Mouse (Mus musculus) left cerebral cortex, postnatal 10 days (tissue): ENCODE data around the gene Alk. TPM values are rescaled to one million over a fixed set of nuclear protein-coding genes. Genes with fewer than 3 reads are reported as not detected.
"Not testable (repeated sequence)": the region's sequence is repeated elsewhere in the genome, so short reads cannot be mapped to it uniquely, and the experiment has no call there.

ENCODE experiments used
- DNase-seq, 2 experiments: peaks; one replicate each; pipeline ENCODE4 v3.0.0; 2021 to 2022; ENCODE audit warnings: low spot score in 2 of 2, mixed read lengths in 1 of 2; ENCODE audit errors: extremely low spot score in 1 of 2
- intact Hi-C: fragments of 180-260 bp; cut with DNase I; formaldehyde crosslinking; loops from one replicate; pipeline ENCODE4 v1.15.1; 2025
- total RNA-seq, 2 experiments: library from RNA; stranded (reverse); gene quantifications; 2 replicates each; pipeline ENCODE4 v1.2.3; 2021

Alk gene
- total RNA-seq, 2 experiments from 2014 or later: 8.3 to 9.1 TPM

DNA sequence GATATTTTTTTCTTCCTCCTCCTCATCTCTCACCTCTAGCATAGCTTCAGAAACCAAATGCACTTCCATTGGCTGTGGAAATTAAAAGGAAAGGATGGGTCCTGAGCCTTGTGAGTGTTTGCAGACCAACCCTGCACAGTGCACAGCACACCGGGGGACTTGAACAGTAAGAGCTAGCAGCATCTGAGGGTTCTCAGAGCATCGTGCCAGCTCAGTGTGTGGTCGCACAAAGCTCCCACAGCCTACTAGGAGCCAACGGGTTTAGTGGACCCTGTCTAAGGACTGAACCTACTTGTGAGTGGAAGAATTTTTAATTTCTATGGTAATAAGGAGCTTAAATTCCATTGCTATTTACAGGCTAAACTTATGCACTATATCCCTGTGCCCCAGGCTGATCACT is 58.2 kb downstream of the Alk start:
- intact Hi-C loops: no loop called here
- no peak for DNase-seq

DNA sequence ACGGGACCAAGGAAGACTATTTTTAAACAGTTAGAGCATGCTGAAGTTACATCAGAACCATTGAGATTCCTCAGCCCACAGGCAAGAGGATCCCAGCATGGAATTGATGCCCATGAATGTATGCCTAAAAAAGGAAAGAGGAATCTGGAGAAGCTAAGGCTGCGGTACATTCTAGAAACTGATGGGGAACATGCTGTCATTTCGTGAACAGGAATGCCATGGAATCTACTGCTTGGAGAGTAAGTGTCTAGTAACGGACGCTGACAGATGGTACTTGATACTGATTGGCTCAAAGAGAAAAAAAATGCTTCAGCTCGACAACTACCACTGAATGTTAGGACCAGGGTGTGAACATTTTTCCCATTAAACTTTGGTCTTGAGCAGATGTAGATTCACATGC is 69.1 kb downstream of the Alk start:
- intact Hi-C loops: no loop called here
- DNase-seq: no peak

DNA sequence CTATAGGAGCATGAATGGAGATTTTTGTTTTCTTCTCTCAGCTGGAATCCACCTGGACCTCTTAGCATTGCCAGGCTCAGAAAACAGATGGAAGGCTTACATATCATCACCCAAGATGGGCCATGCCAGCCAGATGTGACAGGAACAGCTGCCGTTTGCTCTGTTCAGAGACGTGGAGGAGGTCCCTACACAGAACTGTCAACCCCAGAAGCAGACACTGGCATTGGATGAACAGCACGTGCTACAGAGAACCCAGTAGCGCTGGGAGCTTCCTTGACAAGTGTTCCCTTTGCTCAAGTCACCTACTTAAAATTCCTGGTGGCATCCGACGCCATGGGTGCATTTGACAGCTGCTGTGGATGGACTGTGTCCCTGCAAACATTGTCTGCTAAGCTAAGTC is 72.2 kb downstream of the Alk start:
- no peak for DNase-seq
- intact Hi-C loops: no loop called here

DNA sequence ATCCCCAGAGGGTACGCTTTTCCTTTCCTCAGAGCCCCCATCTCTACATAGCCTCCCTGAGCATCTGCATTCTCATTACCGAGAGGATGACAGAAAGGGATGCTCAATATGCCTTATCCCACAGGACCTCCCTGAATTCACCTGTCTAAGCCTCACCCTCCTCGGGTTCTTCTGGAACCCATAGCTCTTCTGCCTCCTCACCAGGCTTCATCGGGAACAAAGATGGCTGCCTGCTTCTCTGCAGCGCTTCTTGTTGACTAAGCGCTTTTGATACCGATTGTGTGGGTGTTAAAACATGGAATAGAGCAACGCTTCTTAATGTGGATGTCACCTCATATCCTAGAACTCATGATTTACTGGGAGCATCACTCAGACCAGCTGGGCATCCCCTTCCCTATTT is 75.9 kb downstream of the Alk start:
- no peak for DNase-seq
- intact Hi-C loops: no loop called here

DNA sequence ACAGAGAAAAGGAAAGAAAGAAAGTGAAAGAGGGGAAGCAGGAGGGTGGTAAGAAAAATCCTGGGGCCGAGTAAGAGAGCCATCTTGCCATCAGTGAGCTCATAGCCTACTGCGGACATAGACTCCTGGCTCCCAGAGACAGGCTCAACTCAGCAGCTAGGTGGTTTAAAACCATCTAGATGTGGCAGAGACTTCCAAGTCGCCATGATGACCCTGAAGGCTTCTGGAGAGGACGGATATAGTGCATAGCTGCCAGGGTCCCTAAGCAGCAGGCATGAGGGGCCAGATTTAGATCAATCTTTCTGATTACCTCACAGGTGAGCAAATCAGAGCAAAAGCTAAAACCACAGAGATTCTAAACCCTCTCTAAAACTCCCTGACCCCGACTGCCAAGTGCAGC is 76.9 kb downstream of the Alk start:
- intact Hi-C loops: no loop called here
- DNase-seq: no peak

DNA sequence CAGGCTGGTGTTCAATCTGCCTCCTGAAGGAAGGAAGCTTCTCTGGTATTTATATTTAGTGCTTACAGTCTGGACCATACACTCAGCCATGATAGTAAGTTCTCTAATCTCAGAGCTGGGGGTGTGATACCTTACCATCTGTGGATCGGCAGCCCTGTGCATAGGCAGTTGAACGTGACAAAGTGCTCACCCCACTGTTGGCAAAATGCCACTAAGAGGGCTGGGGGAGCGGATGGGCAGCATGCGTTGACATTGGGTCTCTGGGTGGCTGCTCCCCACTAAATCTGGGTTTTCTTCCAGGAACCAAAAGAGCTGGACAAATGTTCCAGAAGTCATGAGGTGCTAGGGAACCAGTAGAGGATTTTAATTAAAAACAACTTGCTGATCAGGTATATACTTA is 78.1 kb downstream of the Alk start:
- intact Hi-C loops: no loop called here
- DNase-seq: no peak

DNA sequence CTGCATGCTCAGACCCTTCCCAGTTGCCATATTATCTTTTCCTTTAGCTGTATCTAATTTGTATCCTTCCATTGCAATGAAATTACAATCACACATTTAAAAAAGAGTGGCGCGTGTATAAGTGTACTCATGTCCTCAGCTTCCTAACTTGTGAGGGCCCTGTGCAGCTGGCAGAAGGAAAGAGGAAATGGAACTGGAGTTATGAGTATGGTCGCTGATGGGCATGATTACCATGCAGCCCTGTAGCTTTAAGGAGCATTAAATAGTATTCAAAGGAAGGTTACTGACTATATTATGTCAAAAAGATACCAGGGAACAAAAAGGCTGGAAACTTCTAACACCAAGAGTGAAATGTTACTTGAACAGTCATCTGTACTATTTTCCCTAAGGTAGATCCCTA is 79.6 kb downstream of the Alk start:
- no peak for DNase-seq
- intact Hi-C loops: loop anchor here (5.0 kb wide), 2 partner anchors 208 to 563 kb away; no protein-coding TSS in a partner anchor

DNA sequence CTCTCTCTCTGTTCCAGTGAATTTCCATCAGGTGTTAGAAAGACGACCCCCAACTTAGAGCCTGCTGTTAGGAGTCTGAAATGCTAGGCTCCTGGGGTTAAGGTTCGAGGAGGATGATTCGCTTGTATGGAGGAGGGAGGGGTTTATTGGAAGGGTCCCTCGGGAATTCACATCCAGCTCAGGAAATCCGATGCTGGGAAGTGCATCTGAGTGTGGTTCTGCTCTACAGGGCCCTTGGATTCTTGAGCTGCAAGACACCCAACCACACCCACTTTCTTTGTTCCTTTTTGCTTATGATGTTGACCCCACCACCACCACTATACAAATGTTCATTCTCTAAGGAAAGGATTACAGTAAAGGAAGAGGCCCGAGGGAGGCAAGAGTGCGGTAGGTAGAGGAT is 81.4 kb downstream of the Alk start:
- intact Hi-C loops: loop anchor here (5.0 kb wide), 2 partner anchors 206 to 561 kb away; no protein-coding TSS in a partner anchor
- no peak for DNase-seq

DNA sequence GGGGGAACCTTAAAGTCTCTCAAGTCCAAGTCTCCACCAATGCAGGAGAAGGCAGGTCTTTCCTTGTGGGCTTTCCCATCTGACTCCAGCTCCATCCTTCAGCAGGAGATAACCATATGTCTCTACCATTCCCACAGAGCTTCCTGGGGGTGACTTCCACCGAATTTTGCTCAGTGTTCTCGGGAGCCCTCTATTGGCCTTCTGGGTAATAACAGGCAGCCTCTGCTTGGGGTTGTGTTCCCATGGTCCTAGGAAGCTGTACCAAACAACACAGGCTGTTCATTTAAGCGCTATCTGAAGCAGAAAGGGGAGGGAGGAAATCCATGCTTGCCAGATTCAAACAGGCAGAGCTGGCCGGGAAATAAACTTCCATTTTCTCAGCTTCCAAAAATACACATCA is 82.0 kb downstream of the Alk start:
- intact Hi-C loops: loop anchor here (5.0 kb wide), 2 partner anchors 205 to 560 kb away; no protein-coding TSS in a partner anchor

DNA sequence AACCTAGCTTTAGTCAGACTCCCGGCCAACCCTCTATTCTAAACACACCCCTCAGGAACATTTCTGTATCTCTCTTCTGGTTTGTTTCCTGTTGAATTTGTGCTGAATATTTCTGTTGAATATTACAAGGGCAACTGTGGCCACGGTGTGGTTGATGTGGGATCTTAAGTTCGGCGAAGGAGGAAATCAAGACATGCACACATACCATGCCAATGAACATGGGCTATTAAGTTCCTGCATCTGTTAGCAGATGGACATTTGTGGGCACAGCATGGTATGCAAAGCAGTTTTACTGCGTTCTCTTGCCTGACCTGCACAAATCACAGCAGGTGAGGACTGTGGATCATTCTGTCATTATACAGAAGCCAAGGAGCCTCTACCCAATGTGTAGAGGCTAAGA is 83.1 kb downstream of the Alk start:
- intact Hi-C loops: loop anchor here (5.0 kb wide), 2 partner anchors 204 to 559 kb away; no protein-coding TSS in a partner anchor
- DNase-seq: no peak

More for the DNA sequence above, 82.0 kb downstream of the Alk start:
- DNase-seq: peak; percentile 38 to 66

DNA sequence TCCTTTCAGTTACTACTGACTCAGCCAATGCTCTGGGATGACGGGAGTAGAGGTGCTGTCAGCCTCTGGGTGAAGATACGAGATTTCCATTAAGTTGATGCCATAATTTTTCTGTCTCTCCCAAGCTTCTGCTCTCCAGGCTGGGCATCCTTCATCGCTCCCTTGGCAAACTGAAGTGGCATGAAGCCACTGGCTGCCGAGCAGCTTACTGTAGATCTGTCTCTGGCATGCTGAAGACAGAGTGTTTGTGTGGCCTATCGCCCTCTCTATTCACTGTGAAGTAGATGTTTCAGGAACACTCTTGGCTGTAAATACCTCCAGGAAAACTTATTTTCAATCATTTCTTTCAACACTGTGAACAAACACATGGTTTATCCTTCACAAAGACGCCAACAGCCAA is 93.7 kb downstream of the Alk start:
- intact Hi-C loops: no loop called here
- DNase-seq: no peak

DNA sequence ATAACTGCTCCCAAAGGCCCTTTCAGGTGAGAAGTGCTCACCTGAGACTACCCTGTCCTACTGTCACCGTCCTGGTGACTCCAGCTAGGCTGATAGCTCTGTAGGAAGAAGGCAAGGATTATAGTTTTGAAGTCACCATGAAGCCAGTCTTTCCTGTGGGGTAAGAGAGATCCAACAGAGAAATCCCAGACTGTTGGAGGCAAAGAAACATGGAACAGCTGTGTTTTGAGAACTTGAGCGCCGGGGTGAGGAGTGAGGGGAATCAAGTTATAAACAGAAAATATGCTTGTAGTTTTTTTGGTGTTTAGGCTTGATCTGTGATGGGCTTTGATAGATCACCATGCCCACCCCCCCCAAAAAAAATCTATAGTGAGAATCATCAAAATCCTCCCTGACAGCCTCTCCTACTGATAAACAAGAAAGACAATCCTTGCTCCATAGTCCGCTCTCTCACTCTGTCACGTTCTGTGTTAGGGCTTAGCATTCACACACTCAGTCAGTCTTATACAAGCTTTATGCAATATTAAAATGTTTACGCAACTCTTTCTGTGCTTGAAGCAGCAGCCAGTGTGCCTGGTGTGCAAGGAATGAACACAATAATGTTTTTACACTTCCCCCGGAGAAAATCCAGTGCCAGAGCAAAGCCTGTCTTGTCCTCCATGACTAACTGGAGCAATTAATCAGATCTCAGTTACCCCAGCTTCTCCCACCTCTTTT is 95.6 kb downstream of the Alk start:
- no peak for DNase-seq
- intact Hi-C loops: no loop called here

DNA sequence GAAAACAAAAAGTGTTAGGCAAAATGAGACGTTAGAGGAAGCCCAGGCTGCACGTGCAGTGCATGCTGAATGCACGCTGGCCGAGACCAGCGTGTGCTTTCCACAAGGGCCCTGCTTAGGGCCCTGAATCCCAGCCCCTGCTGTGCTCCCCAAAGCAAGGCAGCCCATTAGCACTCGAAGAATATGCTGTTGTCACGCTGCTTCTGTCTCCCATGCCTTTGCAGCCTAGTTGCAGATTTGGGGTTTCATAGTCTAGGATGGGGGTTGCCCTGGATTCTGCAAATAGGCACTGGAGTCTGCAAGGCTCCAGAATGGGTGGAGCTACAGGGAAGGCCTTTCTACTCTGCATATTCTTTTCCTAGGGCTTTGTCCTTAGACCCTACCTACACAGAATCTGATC is 99.2 kb downstream of the Alk start:
- intact Hi-C loops: no loop called here
- peak; percentile 17 to 24 for DNase-seq

DNA sequence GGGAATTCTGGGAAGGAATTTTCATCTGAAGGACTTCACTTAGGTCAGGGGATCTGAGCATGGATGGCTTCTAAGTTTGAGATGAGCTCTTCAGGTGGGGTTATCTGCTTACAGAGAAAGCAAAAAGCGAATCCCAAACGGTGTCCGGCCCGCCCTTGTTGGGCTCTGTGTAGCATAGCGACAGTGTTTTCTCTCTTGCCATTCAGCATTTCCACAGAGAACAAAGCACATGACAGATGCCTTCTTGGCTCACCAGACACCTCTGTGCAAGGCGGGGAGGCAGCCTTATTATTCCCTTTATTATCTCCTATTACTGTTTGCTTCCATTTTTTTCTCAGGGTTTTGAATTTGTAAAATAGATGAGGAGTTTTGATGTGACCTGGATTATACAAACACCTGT is 99.8 kb downstream of the Alk start:
- intact Hi-C loops: no loop called here
- DNase-seq: no peak

DNA sequence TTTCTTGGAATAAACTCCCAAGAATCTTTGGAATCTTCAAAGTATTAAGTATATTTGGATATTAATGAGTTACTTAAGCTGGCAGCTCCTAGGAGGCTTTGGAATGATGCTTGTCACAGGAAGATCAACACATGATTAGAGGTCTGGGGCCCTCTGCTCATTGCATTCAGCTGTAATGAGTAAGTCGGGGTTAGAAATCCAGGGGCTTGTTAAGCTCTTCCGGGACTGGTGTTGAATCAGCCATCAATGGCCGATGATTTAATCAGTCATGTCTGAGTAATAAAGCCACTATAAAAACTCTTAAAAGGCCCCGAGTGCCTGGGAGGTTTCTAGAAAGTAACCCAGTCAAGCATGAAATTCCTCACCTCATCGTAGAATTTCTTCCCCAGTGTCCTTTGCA is 109.0 kb downstream of the Alk start:
- intact Hi-C loops: no loop called here
- DNase-seq: no peak

DNA sequence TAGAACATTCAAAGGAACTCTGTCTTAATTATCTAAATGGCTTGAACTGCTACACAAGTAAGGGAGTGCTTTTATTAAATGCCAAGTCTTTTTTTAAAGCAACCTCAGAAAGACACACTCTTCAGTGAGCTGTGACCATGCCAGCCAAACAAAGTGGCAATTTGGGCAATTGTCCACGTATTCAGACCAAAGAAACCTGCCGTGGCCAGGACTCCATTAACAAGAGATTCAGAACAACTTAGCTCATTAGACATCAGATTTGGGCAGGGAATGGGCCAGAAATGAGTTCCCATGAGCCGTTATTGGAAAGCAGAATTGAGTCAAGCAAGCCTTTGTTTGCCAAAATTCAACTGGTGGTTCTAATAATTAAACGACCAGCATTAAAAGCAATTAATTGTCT is 118.8 kb downstream of the Alk start:
- DNase-seq: peak in 1 of 2 experiments; percentile 60
- intact Hi-C loops: no loop called here

DNA sequence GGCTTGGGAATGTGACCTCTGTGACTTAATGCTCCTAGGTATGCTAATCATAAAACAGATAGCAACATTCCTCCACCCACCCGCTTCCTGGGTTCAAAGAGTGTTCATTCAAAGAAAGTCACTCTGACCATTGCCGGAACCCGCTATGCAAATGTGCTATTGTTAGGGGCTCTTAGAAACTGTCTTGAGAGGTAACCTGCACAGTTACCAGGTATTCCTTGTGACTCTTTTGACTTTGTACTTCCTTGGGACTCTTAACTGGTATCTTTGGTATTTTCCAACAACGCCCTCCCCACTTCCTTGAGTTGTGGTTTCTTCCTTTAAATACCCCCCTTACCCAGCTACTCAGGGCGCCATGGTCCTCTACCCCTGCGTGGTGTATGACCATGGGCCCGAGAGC is 125.2 kb downstream of the Alk start:
- DNase-seq, intact Hi-C loops: not testable (repeated sequence)

DNA sequence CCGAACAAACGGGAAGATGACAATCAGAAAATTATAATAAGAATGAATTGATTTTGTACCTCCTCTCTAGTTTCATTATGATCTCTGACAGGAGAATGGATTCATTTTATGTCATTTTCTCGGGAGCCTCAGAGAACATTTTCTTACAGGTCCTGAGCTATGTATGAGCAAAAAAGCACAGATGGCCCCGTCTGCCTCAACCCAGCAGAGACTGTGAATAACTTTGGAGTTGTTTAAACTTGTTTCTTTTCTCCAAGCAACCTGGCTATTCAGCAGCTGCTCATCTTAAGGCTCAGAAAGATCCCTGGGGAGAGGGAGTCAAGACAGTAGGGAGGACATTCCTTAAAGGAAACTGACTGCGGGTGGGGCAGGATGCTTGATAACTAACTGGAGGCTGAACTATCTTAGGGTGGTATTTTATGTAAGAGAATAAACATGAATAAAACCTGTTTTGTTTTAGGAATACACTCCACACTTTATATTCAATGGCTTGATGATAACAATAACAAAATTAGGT is 126.5 kb downstream of the Alk start:
- intact Hi-C loops: no loop called here
- DNase-seq: peak in 1 of 2 experiments; percentile 9

DNA sequence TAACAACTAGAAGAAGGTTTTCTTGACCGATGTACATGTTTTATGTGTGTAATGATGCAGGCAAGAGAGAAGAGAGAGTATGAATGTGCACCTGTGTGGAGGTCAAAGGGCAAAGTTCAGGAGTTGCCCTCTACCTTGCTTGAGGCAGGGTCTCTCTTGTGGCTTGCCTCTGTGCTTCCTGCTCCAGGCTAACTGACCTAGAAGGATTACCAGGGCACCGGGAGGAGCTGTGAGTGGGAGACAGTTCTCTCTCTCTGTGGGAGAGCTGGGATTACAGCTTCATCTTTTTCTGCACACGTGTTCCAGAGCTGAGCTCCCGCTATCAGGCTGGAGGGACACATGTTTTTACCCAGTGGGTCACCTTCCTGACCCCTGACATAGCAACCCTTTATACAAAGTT is 127.5 kb downstream of the Alk start:
- DNase-seq: no peak
- intact Hi-C loops: no loop called here

DNA sequence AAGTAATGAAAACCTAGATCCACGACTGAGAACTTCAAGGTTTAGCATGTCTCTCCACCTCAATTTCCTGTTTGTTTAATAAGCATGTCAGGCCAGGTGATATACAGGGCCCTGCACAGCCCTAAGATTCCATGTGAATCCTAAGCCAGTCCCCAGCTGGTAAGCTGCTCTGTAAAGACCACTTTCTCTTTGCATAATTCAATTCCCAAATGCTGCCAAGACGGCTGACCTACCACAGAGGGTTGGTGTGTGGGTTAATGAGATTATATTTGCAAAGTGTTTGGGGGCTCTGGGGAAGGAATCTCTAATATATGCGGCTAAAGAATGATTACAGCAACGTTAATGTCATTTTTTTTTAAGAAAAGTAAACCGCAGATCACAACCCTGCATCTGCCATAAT is 130.3 kb downstream of the Alk start:
- DNase-seq: no peak
- intact Hi-C loops: no loop called here

DNA sequence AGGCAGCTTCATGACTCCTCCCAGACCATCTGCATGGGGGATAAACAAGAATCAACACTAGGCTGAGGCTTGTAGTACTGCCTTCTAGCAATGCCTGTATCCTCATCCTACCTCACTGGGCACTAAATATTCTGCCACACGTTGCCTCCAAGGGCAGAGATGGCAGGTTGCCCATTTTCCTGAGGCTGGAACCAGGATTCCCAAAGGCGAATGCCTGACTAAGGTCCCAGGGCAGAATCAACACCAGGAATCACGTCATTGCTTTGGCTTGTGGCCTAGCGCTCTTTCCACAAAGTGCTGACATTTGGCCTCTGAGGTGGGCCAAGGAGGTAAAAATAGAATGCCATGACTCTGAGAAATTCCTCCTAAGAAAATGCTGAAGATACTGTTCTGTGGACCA is 155.9 kb downstream of the Alk start:
- DNase-seq: peak in 1 of 2 experiments; percentile 28
- intact Hi-C loops: no loop called here
